Comparison of ENCODE assay signal across 9 mouse cellular contexts in the genomic region with DNA sequence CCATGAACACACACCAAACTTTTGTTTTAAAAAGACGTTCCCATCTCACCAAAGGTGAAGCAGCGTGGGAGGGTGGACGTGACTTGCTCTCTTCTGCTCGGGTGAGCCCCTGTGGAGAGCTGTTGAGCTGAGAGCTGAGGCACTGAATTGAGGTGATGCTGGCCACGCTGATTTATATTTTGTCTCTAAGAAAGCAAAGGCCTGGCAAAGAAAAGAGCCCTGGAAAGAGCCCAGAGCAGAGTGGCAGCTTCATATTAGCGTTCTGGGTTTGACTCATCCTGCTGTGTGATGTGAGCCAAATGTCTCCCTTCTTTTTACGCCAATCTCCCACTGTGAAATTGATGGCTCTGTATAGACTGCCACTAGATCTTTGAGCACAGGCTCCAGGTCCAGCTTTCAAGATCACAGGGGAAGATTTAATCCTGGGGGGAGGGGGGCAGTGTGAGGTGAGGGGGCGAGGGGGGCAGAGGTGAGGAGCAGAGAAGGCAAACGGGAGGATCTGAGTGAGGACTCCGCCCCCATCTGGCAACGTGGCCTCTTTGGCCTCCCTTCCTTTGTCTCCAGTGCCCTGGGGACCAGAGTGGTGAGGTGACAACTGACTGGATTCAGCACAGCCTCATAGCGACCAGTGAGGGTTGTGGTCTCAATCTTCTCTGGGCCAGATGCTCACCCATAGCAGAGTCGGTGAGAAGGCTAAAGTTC. TPM values are rescaled to one million over a fixed set of nuclear protein-coding genes. Genes with fewer than 3 reads are reported as not detected.
A peak's percentile ranks its signal among the peaks of the same experiment; 100 is the strongest.
DNase-seq lines count a peak whose midpoint lies in the region; ATAC-seq lines count a peak whose summit lies in the region.
"Had no signal": no experiment of that assay in that cellular context is flagged by ENCODE, and none has a peak within 500 bp of the region (broad histone marks: within the 10 kb centered on the region; RNA-seq: fewer than 3 reads in every experiment).

No protein-coding gene starts in this region.

- no peaks in the 10 kb centered on the region for H3K27me3 ChIP-seq in hindbrain, embryonic 14.5 days (ENCODE audit: control insufficient read depth, insufficient read depth, low read length)
- no peaks in the 10 kb centered on the region for H3K27me3 ChIP-seq in midbrain, embryonic 16.5 days (ENCODE audit: control insufficient read depth, insufficient read depth, low read depth, low read length)

- H3K9ac ChIP-seq in hindbrain, embryonic 14.5 days = no peak overlapping the region
- peak overlapping the region; percentile 13; the same call in 1 of the 2 replicates for H3K9ac ChIP-seq in midbrain, embryonic 16.5 days (ENCODE audit: low read depth, low read length)

- H3K9me3 ChIP-seq in hindbrain, embryonic 14.5 days (ENCODE audit: control insufficient read depth, low read length) = peaks cover 8% of the 10 kb centered on the region; the same call in 1 of the 2 replicates
- H3K9me3 ChIP-seq in midbrain, embryonic 16.5 days (replicated peaks; ENCODE audit: control insufficient read depth, low read length, poor library complexity, severe bottlenecking) = no peaks in the 10 kb centered on the region

- H3K36me3 ChIP-seq in hindbrain, embryonic 14.5 days (replicated peaks; ENCODE audit: control insufficient read depth, insufficient read depth) = peaks cover 56% of the 10 kb centered on the region
- H3K36me3 ChIP-seq in midbrain, embryonic 16.5 days (ENCODE audit: control insufficient read depth, insufficient read depth, low read length) = peaks cover 31% of the 10 kb centered on the region

- H3K4me3 ChIP-seq in hindbrain, embryonic 14.5 days (replicated peaks; ENCODE audit: low read length) = no peak overlapping the region
- H3K4me3 ChIP-seq in midbrain, embryonic 16.5 days (ENCODE audit: low read depth, low read length) = no peak overlapping the region

- 3% methylated on average over 13 of the region's 13 CpGs for WGBS in hindbrain, embryonic 14.5 days
- WGBS in midbrain, embryonic 16.5 days = 5% methylated on average over 13 of the region's 13 CpGs

- peak overlapping the region; percentile 35 for H3K4me2 ChIP-seq in hindbrain, embryonic 14.5 days (replicated peaks)
- H3K4me2 ChIP-seq in midbrain, embryonic 16.5 days (ENCODE audit: low read length) = peak overlapping the region; percentile 47

- H3K27ac ChIP-seq in hindbrain, embryonic 14.5 days = peak overlapping the region; percentile 78
- H3K27ac ChIP-seq in midbrain, embryonic 16.5 days (ENCODE audit: low read length) = peak overlapping the region; percentile 77

- peak; percentile 67 for ATAC-seq in hindbrain, embryonic 14.5 days (ENCODE audit: low FRiP score)
- peak; percentile 73 for ATAC-seq in midbrain, embryonic 16.5 days
- no peak for ATAC-seq in megakaryocyte progenitor cell, adult 5-6 weeks (replicated peaks; ENCODE audit: poor library complexity)

- peaks cover 54% of the 10 kb centered on the region for H3K4me1 ChIP-seq in hindbrain, embryonic 14.5 days (replicated peaks; ENCODE audit: control insufficient read depth, insufficient read depth, low read length)
- peaks cover 71% of the 10 kb centered on the region for H3K4me1 ChIP-seq in midbrain, embryonic 16.5 days (ENCODE audit: control insufficient read depth, insufficient read depth, low read length)

- DNase-seq in cerebellum, adult 11-12 months = peak; percentile 29
- DNase-seq in cerebellum, adult 11 months = no peak
- peak; percentile 64 for DNase-seq in 3T3-L1 (ENCODE audit: low read depth, low spot score)
- DNase-seq in cerebellum, postnatal 25 days = peak; percentile 42 to 62
- peak; percentile 46 for DNase-seq in hindbrain, embryonic 14.5 days (ENCODE audit: low spot score)
- DNase-seq in liver = no peak

RNA-seq across cellular contexts. Expression of a gene that starts 9.8 kb away (rescaled TPM):
- 157 and 172 TPM in 2 replicates for polyA plus RNA-seq in hindbrain, embryonic 14.5 days (2014; fragmentation: Nextera tagmentation; extraction: Ambion mirVana)
- polyA plus RNA-seq in midbrain, embryonic 16.5 days (2015; fragmentation: Nextera tagmentation; extraction: Ambion mirVana) = 730 and 757 TPM in 2 replicates
- 0.10 TPM in 1 of 2 replicates, not detected in the other for total RNA-seq in megakaryocyte progenitor cell, adult 5-6 weeks (2015)
- 0.08 and 0.27 TPM in 2 replicates for total RNA-seq in megakaryocyte progenitor cell, adult 5-6 weeks (2017)

RNA-seq across cellular contexts. Expression of a gene that starts 44.7 kb away (rescaled TPM):
- 0.40 and 0.60 TPM in 2 replicates for polyA plus RNA-seq in hindbrain, embryonic 14.5 days (2014; fragmentation: Nextera tagmentation; extraction: Ambion mirVana)
- 0.20 and 0.53 TPM in 2 replicates for polyA plus RNA-seq in midbrain, embryonic 16.5 days (2015; fragmentation: Nextera tagmentation; extraction: Ambion mirVana)
- not detected in 2 replicates for total RNA-seq in megakaryocyte progenitor cell, adult 5-6 weeks (2015)
- total RNA-seq in megakaryocyte progenitor cell, adult 5-6 weeks (2017) = not detected in 2 replicates
- total RNA-seq: liver, adult 2 months had no signal
- polyA plus RNA-seq: liver, adult 2 months had no signal

Comparison
In these comparisons a context has a peak if more than half of its experiments do, and no peak if none do; other contexts are left out.
1. DNase-seq: peak in cerebellum, adult 11-12 months (single experiment), 3T3-L1 (single experiment), cerebellum, postnatal 25 days (2 of 2) and hindbrain, embryonic 14.5 days (single experiment); none in cerebellum, adult 11 months (single experiment) and liver (single experiment).